Mouse (Mus musculus) intestine, postnatal 0 days (tissue): ENCODE results near the gene Sh2d3c. TPM values are rescaled to one million over a fixed set of nuclear protein-coding genes. Genes with fewer than 3 reads are reported as not detected.

Experiments
- ATAC-seq: fragments of 200-750 bp; cut with Nextera tagmentation; 2 replicates; pipeline ENCODE4 v1.8.0; 2017; ENCODE audit warnings: mild to moderate bottlenecking, moderate TSS enrichment, moderate library complexity
- H3K27ac ChIP-seq: fragments of 300-500 bp; sonication (generic); 2 replicates; pipeline ENCODE4 v1.5.1; 2014; ENCODE audit warnings: mild to moderate bottlenecking, low read depth, low read length, moderate library complexity
- H3K27me3 ChIP-seq: fragments of 300-500 bp; sonication (generic); replicated peaks from 2 replicates; pipeline ENCODE4 v1.6.1; 2014; ENCODE audit warnings: low read length, mixed read lengths; ENCODE audit not compliant: control insufficient read depth, insufficient read depth
- H3K36me3 ChIP-seq: fragments of 300-500 bp; sonication (generic); 2 replicates; pipeline ENCODE4 v1.6.1; 2014; ENCODE audit warnings: mild to moderate bottlenecking, moderate library complexity; ENCODE audit not compliant: control insufficient read depth, insufficient read depth
- H3K4me1 ChIP-seq: fragments of 300-500 bp; sonication (generic); replicated peaks from 2 replicates; pipeline ENCODE4 v1.6.1; 2014; ENCODE audit warnings: antibody characterized with exemption, low read length, mixed read lengths; ENCODE audit not compliant: control insufficient read depth, insufficient read depth
- H3K4me2 ChIP-seq: fragments of 300-500 bp; sonication (generic); replicated peaks from 2 replicates; pipeline ENCODE4 v1.6.1; 2014; ENCODE audit warnings: low read depth, mild to moderate bottlenecking, moderate library complexity
- H3K4me3 ChIP-seq: fragments of 300-500 bp; sonication (generic); 2 replicates; pipeline ENCODE4 v1.5.1; 2014; ENCODE audit warnings: low read depth, low read length
- H3K9ac ChIP-seq: fragments of 300-500 bp; sonication (generic); 2 replicates; pipeline ENCODE4 v1.6.1; 2014; ENCODE audit warnings: mild to moderate bottlenecking, low read depth, low read length
- H3K9me3 ChIP-seq: fragments of 300-500 bp; sonication (generic); 2 replicates; pipeline ENCODE4 v1.6.1; 2016; ENCODE audit warnings: mixed run types; ENCODE audit not compliant: control insufficient read depth
- CTCF ChIP-seq: sonication (generic); IDR thresholded peaks from 2 replicates; pipeline ENCODE4 v1.5.1; 2016; ENCODE audit warnings: low read depth, mild to moderate bottlenecking, control low read depth, antibody characterized with exemption, moderate library complexity
- WGBS: fragments of 180-500 bp; shearing (Covaris S2); extraction: QIAGEN DNeasy Blood & Tissue Kit; methylation state at CpG from one replicate; pipeline ENCODE4 v1.1.7; 2014; 5-methylcytosine and 5-hydroxymethylcytosine counted together
- polyA plus RNA-seq: library from polyadenylated mRNA; unstranded; fragments of >200 nt; fragmentation: Nextera tagmentation; extraction: Ambion mirVana; gene quantifications from 2 replicates; pipeline ENCODE4 v1.2.1, GENCODE M21; 2015

Sh2d3c gene
- polyA plus RNA-seq, 1 experiment from 2014 or later, result 11.2 TPM

GRCm38 (mm10) chr2:32712108-32712551 is 8.7 kb upstream of the Sh2d3c start:
- peaks cover 13% of the 10 kb centered on the region; the same call in 1 of the 2 replicates for H3K4me1 ChIP-seq
- peak overlapping the region; percentile 74 for H3K4me2 ChIP-seq
- peak overlapping the region; percentile 85 for H3K9ac ChIP-seq
- H3K36me3 ChIP-seq, result peaks cover 34% of the 10 kb centered on the region
- peak; percentile 55 for ATAC-seq
- no peaks in the 10 kb centered on the region for H3K27me3 ChIP-seq
- TF ChIP-seq CTCF, result peak; percentile 36; the same call in 1 of the 2 replicates
- WGBS, result 1% methylated on average over 39 of the region's 41 CpGs
- peak overlapping the region; percentile 89 for H3K4me3 ChIP-seq
- no peaks in the 10 kb centered on the region for H3K9me3 ChIP-seq
- H3K27ac ChIP-seq, result peak overlapping the region; percentile 80

GRCm38 (mm10) chr2:32712586-32712933 is 8.3 kb upstream of the Sh2d3c start:
- H3K4me1 ChIP-seq, result peaks cover 13% of the 10 kb centered on the region; the same call in 1 of the 2 replicates
- H3K27ac ChIP-seq, result peak overlapping the region; percentile 80
- no peaks in the 10 kb centered on the region for H3K9me3 ChIP-seq
- H3K4me2 ChIP-seq, result peak overlapping the region; percentile 74
- H3K9ac ChIP-seq, result peak overlapping the region; percentile 85
- no peaks in the 10 kb centered on the region for H3K27me3 ChIP-seq
- under 1% methylated on average over 44 of the region's 44 CpGs for WGBS
- peaks cover 30% of the 10 kb centered on the region for H3K36me3 ChIP-seq
- TF ChIP-seq CTCF, result no peak
- peak; percentile 88 for ATAC-seq
- H3K4me3 ChIP-seq, result peak overlapping the region; percentile 89

- Histone ChIP-seq H3K4me3 (peak within 1 kb of the TSS; percentile 89), H3K4me1 (peaks cover 13% of the 10 kb centered on the region; the same call in 1 of the 2 replicates), H3K36me3 (peaks cover 24% of the 10 kb centered on the region), H3K27ac (peak within 1 kb of the TSS; percentile 80), H3K9me3 (no peaks in the 10 kb centered on the region), H3K4me2 (peak within 1 kb of the TSS; percentile 74), H3K9ac (peak within 1 kb of the TSS; percentile 85), H3K27me3 (no peaks in the 10 kb centered on the region)
- TF ChIP-seq CTCF, result peak; percentile 100
- ATAC-seq, result peak; percentile 83
- WGBS, result under 1% methylated on average over 50 of the region's 79 CpGs
Observed at GRCm38 (mm10) chr2:32712934-32713817, 7.7 kb upstream of the Sh2d3c start, which contains the start of gene Cdk9. Gene Cdk9 (minus strand): TSS chr2:32713076.

GRCm38 (mm10) chr2:32714117-32714986 is 6.5 kb upstream of the Sh2d3c start:
- H3K4me1 ChIP-seq, result peaks cover 13% of the 10 kb centered on the region; the same call in 1 of the 2 replicates
- 42% methylated on average over 11 of the region's 11 CpGs for WGBS
- no peak overlapping the region for H3K9ac ChIP-seq
- H3K27me3 ChIP-seq, result no peaks in the 10 kb centered on the region
- peak overlapping the region; percentile 80 for H3K27ac ChIP-seq
- no peak for ATAC-seq
- H3K4me3 ChIP-seq, result no peak overlapping the region
- H3K36me3 ChIP-seq, result peaks cover 12% of the 10 kb centered on the region
- H3K4me2 ChIP-seq, result 0 out of 2 replicates have a peak overlapping the region, but pooled peaks have one; percentile 74
- TF ChIP-seq CTCF, result no peak
- no peaks in the 10 kb centered on the region for H3K9me3 ChIP-seq

GRCm38 (mm10) chr2:32714987-32715425 is 5.8 kb upstream of the Sh2d3c start:
- peak; percentile 31; the same call in 1 of the 2 replicates for TF ChIP-seq CTCF
- Histone ChIP-seq H3K4me3 (no peak overlapping the region), H3K4me1 (peaks cover 13% of the 10 kb centered on the region; the same call in 1 of the 2 replicates), H3K9ac (no peak overlapping the region), H3K36me3 (peaks cover 5% of the 10 kb centered on the region; the same call in 1 of the 2 replicates), H3K27me3 (no peaks in the 10 kb centered on the region), H3K4me2 (no peak overlapping the region), H3K9me3 (no peaks in the 10 kb centered on the region), H3K27ac (peak overlapping the region; percentile 80)
- WGBS, result 35% methylated on average over 4 of the region's 4 CpGs
- peak; percentile 23 for ATAC-seq

GRCm38 (mm10) chr2:32718761-32719160 is 2.1 kb upstream of the Sh2d3c start:
- Histone ChIP-seq H3K9me3 (no peaks in the 10 kb centered on the region), H3K36me3 (no peaks in the 10 kb centered on the region), H3K4me1 (peaks cover 10% of the 10 kb centered on the region; the same call in 1 of the 2 replicates), H3K9ac (no peak overlapping the region), H3K27ac (no peak overlapping the region), H3K4me2 (no peak overlapping the region), H3K27me3 (no peaks in the 10 kb centered on the region), H3K4me3 (no peak overlapping the region)
- no peak for TF ChIP-seq CTCF
- WGBS, result 60% methylated on average over 9 of the region's 9 CpGs
- no peak for ATAC-seq
